Mouse (Mus musculus) CH12.LX (cell line): ENCODE results near the gene Zfyve28.

Source experiments
- CTCF ChIP-seq, 2 experiments: IDR thresholded peaks in 1 of 2; conservative IDR thresholded peaks in 1 of 2; 2 replicates each; pipeline ENCODE4 v1.5.1; 2011 to 2012; ENCODE audit warnings: low read depth in 2 of 2, low read length in 2 of 2, improper control_type of control experiment in 1 of 2, inconsistent platforms in 1 of 2, mild to moderate bottlenecking in 1 of 2, moderate library complexity in 1 of 2
- ELF1 ChIP-seq: IDR thresholded peaks from 2 replicates; pipeline ENCODE4 v1.6.1; 2014; ENCODE audit warnings: low read depth, mild to moderate bottlenecking, inconsistent platforms, low read length, improper control_type of control experiment
- EP300 ChIP-seq: IDR thresholded peaks from 2 replicates; pipeline ENCODE4 v1.6.1; 2011; ENCODE audit warnings: low read length, improper control_type of control experiment
- GABPA ChIP-seq: IDR thresholded peaks from 2 replicates; pipeline ENCODE4 v1.6.1; 2012; ENCODE audit warnings: low read depth, low read length, improper control_type of control experiment, inconsistent platforms; ENCODE audit not compliant: insufficient replicate concordance
- JUN ChIP-seq: IDR thresholded peaks from 2 replicates; pipeline ENCODE4 v1.6.1; 2011; ENCODE audit warnings: low read depth, mild to moderate bottlenecking, low read length, improper control_type of control experiment, moderate library complexity; ENCODE audit not compliant: insufficient read depth
- MAFK ChIP-seq: IDR thresholded peaks from 2 replicates; pipeline ENCODE4 v1.6.1; 2011; ENCODE audit warnings: low read length, improper control_type of control experiment; ENCODE audit not compliant: insufficient replicate concordance
- MAX ChIP-seq: IDR thresholded peaks from 2 replicates; pipeline ENCODE4 v1.6.1; 2011; ENCODE audit warnings: low read length, improper control_type of control experiment
- NELFE ChIP-seq: IDR thresholded peaks from 2 replicates; pipeline ENCODE4 v1.6.1; 2011; ENCODE audit warnings: low read depth, low read length, improper control_type of control experiment
- POLR2A ChIP-seq: IDR thresholded peaks from 2 replicates; pipeline ENCODE4 v1.6.1; 2011; ENCODE audit warnings: low read depth, mild to moderate bottlenecking, improper control_type of control experiment, low read length
- SIN3A ChIP-seq: IDR thresholded peaks from 2 replicates; pipeline ENCODE4 v1.6.1; 2012; ENCODE audit warnings: low read length, improper control_type of control experiment, inconsistent platforms
- USF2 ChIP-seq: conservative IDR thresholded peaks from 2 replicates; pipeline ENCODE4 v1.6.1; 2011; ENCODE audit warnings: low read depth, low read length, improper control_type of control experiment
- ZMIZ1 ChIP-seq: IDR thresholded peaks from 2 replicates; pipeline ENCODE4 v1.6.1; 2012; ENCODE audit warnings: low read depth, mild to moderate bottlenecking, inconsistent platforms, low read length, improper control_type of control experiment

DNA sequence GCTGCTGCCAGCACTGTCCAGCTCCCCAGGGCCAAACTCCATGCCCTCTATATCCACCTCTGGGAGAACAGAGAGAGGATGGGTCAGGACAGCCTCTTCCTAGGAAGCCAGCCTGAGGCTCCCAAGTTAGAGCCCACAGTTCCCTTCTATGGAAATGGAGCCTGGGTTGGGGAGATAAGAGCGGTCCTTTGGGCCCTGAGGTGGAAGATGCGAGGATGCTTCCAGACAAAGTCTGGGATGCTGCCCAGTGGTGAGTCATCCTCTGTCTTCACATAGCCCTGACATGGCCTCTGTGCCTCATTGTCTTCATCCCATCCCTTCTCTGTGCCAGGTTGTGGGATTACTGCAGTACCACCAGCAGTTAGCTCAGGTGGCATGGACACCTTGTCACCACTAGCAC, 111.2 kb downstream of the Zfyve28 start:
- TF ChIP-seq NELFE, result no peak
- TF ChIP-seq ELF1, result no peak
- no peak for TF ChIP-seq CTCF (conservative IDR thresholded peaks at IDR 0.05 in 1 of 2, IDR thresholded peaks at IDR 0.05 in 1 of 2; ENCODE audit: low read depth in 2 of 2, low read length in 2 of 2)
- no peak for TF ChIP-seq GABPA
- no peak for TF ChIP-seq MAFK
- no peak for TF ChIP-seq MAX
- no peak for TF ChIP-seq SIN3A
- no peak for TF ChIP-seq POLR2A
- no peak for TF ChIP-seq ZMIZ1
- TF ChIP-seq USF2, result no peak
- no peak for TF ChIP-seq JUN
- TF ChIP-seq EP300, result no peak
